Mouse (Mus musculus): Measurements from ENCODE around the gene Nat8l. TPM values are rescaled to one million over a fixed set of nuclear protein-coding genes. Genes with fewer than 3 reads are reported as not detected.
A peak's percentile ranks its signal among the peaks of the same experiment; 100 is the strongest.
"Not testable (repeated sequence)": the region's sequence is repeated elsewhere in the genome, so short reads cannot be mapped to it uniquely, and the experiment has no call there.

The Nat8l gene
- 4.3 and 4.7 TPM in 2 replicates for polyA plus RNA-seq (2015; fragmentation: Nextera tagmentation; extraction: Ambion mirVana)

- under 1% methylated on average over 82 of the region's 90 CpGs for WGBS
- peak within 1 kb of the TSS; percentile 76 for H3K4me2 ChIP-seq
- H3K27me3 ChIP-seq, result peaks cover 6% of the 10 kb centered on the region
- H3K4me3 ChIP-seq, result peak within 1 kb of the TSS; percentile 93
- peak within 1 kb of the TSS; percentile 94 for H3K9ac ChIP-seq
- H3K36me3 ChIP-seq, result peaks cover 5% of the 10 kb centered on the region
- H3K9me3 ChIP-seq, result no peaks in the 10 kb centered on the region
- H3K27ac ChIP-seq (replicated peaks), result peak within 1 kb of the TSS; percentile 97
- peak; percentile 89 for ATAC-seq (ENCODE audit: low read depth)
- peaks cover 45% of the 10 kb centered on the region for H3K4me1 ChIP-seq (replicated peaks)
These were observed at the start of gene Nat8l for GRCm38 (mm10) chr5:33995843-33996693. TSS of gene Nat8l (plus strand) at chr5:33995984.

GRCm38 (mm10) chr5:33947035-33947434 is 48.7 kb upstream of the Nat8l start:
- not testable (repeated sequence) for ATAC-seq (ENCODE audit: low read depth); H3K4me1 ChIP-seq (replicated peaks); H3K27me3 ChIP-seq; H3K4me3 ChIP-seq; H3K27ac ChIP-seq (replicated peaks); H3K4me2 ChIP-seq; H3K9ac ChIP-seq; H3K36me3 ChIP-seq
- H3K9me3 ChIP-seq, result peaks cover 14% of the 10 kb centered on the region
- 84% methylated on average over 16 of the region's 16 CpGs for WGBS

GRCm38 (mm10) chr5:33948314-33948713 is 47.5 kb upstream of the Nat8l start:
- no peak overlapping the region for H3K9ac ChIP-seq
- H3K4me1 ChIP-seq (replicated peaks), result no peaks in the 10 kb centered on the region
- ATAC-seq (ENCODE audit: low read depth), result no peak
- no peak overlapping the region for H3K27ac ChIP-seq (replicated peaks)
- H3K36me3 ChIP-seq, result peaks cover 5% of the 10 kb centered on the region; the same call in 1 of the 2 replicates
- peaks cover 11% of the 10 kb centered on the region for H3K9me3 ChIP-seq
- H3K27me3 ChIP-seq, result no peaks in the 10 kb centered on the region
- WGBS, result 50% methylated on average over 4 of the region's 4 CpGs
- H3K4me3 ChIP-seq, result no peak overlapping the region
- no peak overlapping the region for H3K4me2 ChIP-seq

- H3K9me3 ChIP-seq, result peaks cover 14% of the 10 kb centered on the region
- H3K4me3 ChIP-seq, result peak overlapping the region; percentile 24
- ATAC-seq (ENCODE audit: low read depth), result no peak
- H3K27me3 ChIP-seq, result no peaks in the 10 kb centered on the region
- WGBS, result 86% methylated on average over 17 of the region's 17 CpGs
- peak overlapping the region; percentile 22 for H3K4me2 ChIP-seq
- no peaks in the 10 kb centered on the region for H3K36me3 ChIP-seq
- H3K27ac ChIP-seq (replicated peaks), result no peak overlapping the region
- H3K9ac ChIP-seq, result no peak overlapping the region
- no peaks in the 10 kb centered on the region for H3K4me1 ChIP-seq (replicated peaks)
These were observed 42.2 kb upstream of the Nat8l start for GRCm38 (mm10) chr5:33953471-33954185.

- Histone ChIP-seq H3K9ac (no peak overlapping the region), H3K9me3 (peaks cover 18% of the 10 kb centered on the region), H3K4me3 (peak overlapping the region; percentile 24), H3K27ac (replicated peaks) (no peak overlapping the region), H3K4me1 (replicated peaks) (no peaks in the 10 kb centered on the region), H3K36me3 (no peaks in the 10 kb centered on the region), H3K4me2 (peak overlapping the region; percentile 22), H3K27me3 (no peaks in the 10 kb centered on the region)
- 38% methylated on average over 10 of the region's 10 CpGs for WGBS
- peak; percentile 80 for ATAC-seq (ENCODE audit: low read depth)
These were observed 41.4 kb upstream of the Nat8l start for GRCm38 (mm10) chr5:33954354-33954753.

- Histone ChIP-seq H3K4me1 (replicated peaks) (no peaks in the 10 kb centered on the region), H3K27me3 (no peaks in the 10 kb centered on the region), H3K4me2 (no peak overlapping the region), H3K9me3 (peaks cover 18% of the 10 kb centered on the region), H3K27ac (replicated peaks) (no peak overlapping the region), H3K4me3 (no peak overlapping the region), H3K36me3 (no peaks in the 10 kb centered on the region), H3K9ac (no peak overlapping the region)
- ATAC-seq (ENCODE audit: low read depth), result no peak
- 78% methylated on average over 4 of the region's 4 CpGs for WGBS
These were observed 39.9 kb upstream of the Nat8l start for GRCm38 (mm10) chr5:33955868-33956267.

- 81% methylated on average over 4 of the region's 4 CpGs for WGBS
- H3K36me3 ChIP-seq, result no peaks in the 10 kb centered on the region
These were observed 36.4 kb upstream of the Nat8l start for GRCm38 (mm10) chr5:33959382-33959781.

GRCm38 (mm10) chr5:33974736-33975135 is 21.0 kb upstream of the Nat8l start:
- no peak overlapping the region for H3K27ac ChIP-seq (replicated peaks)
- H3K9me3 ChIP-seq, result no peaks in the 10 kb centered on the region
- ATAC-seq (ENCODE audit: low read depth), result no peak
- WGBS, result 64% methylated on average over 2 of the region's 2 CpGs
- H3K4me3 ChIP-seq, result no peak overlapping the region
- no peaks in the 10 kb centered on the region; the same call in 1 of the 2 replicates for H3K36me3 ChIP-seq
- no peak overlapping the region for H3K9ac ChIP-seq
- H3K4me2 ChIP-seq, result no peak overlapping the region
- no peaks in the 10 kb centered on the region for H3K4me1 ChIP-seq (replicated peaks)
- no peaks in the 10 kb centered on the region for H3K27me3 ChIP-seq

More at GRCm38 (mm10) chr5:33959382-33959781, 36.4 kb upstream of the Nat8l start:
- H3K9ac ChIP-seq, result no peak overlapping the region
- no peaks in the 10 kb centered on the region for H3K4me1 ChIP-seq (replicated peaks)
- H3K9me3 ChIP-seq, result peaks cover 15% of the 10 kb centered on the region
- ATAC-seq (ENCODE audit: low read depth), result no peak
- H3K27me3 ChIP-seq, result no peaks in the 10 kb centered on the region
- no peak overlapping the region for H3K27ac ChIP-seq (replicated peaks)
- H3K4me3 ChIP-seq, result no peak overlapping the region
- no peak overlapping the region for H3K4me2 ChIP-seq

GRCm38 (mm10) chr5:33976267-33976666 is 19.5 kb upstream of the Nat8l start:
- no peak overlapping the region for H3K4me3 ChIP-seq
- WGBS, result 46% methylated on average over 3 of the region's 3 CpGs

GRCm38 (mm10) chr5:33982731-33983259 is 13.0 kb upstream of the Nat8l start:
- H3K9me3 ChIP-seq, result no peaks in the 10 kb centered on the region
- ATAC-seq (ENCODE audit: low read depth), result peak; percentile 65
- H3K27me3 ChIP-seq, result no peaks in the 10 kb centered on the region
- 5% methylated on average over 25 of the region's 26 CpGs for WGBS
- H3K4me3 ChIP-seq, result peak overlapping the region; percentile 92
- peak overlapping the region; percentile 97 for H3K9ac ChIP-seq
- H3K27ac ChIP-seq (replicated peaks), result peak overlapping the region; percentile 95
- H3K4me2 ChIP-seq, result peak overlapping the region; percentile 82
- H3K4me1 ChIP-seq (replicated peaks), result peaks cover 47% of the 10 kb centered on the region
- peaks cover 19% of the 10 kb centered on the region; the same call in 1 of the 2 replicates for H3K36me3 ChIP-seq

More at GRCm38 (mm10) chr5:33976267-33976666, 19.5 kb upstream of the Nat8l start:
- no peaks in the 10 kb centered on the region for H3K4me1 ChIP-seq (replicated peaks)
- H3K9ac ChIP-seq, result no peak overlapping the region
- H3K27ac ChIP-seq (replicated peaks), result no peak overlapping the region
- H3K27me3 ChIP-seq, result no peaks in the 10 kb centered on the region
- no peak for ATAC-seq (ENCODE audit: low read depth)
- H3K36me3 ChIP-seq, result peaks cover 5% of the 10 kb centered on the region; the same call in 1 of the 2 replicates
- no peak overlapping the region for H3K4me2 ChIP-seq
- no peaks in the 10 kb centered on the region for H3K9me3 ChIP-seq

GRCm38 (mm10) chr5:33983309-33984121 is 12.3 kb upstream of the Nat8l start, which contains the start of gene Gm1673:
TSS of gene Gm1673 (plus strand) at chr5:33983433.
- H3K4me3 ChIP-seq, result peak within 1 kb of the TSS; percentile 92
- no peaks in the 10 kb centered on the region for H3K27me3 ChIP-seq
- H3K9me3 ChIP-seq, result no peaks in the 10 kb centered on the region
- H3K9ac ChIP-seq, result peak within 1 kb of the TSS; percentile 97
- peaks cover 19% of the 10 kb centered on the region; the same call in 1 of the 2 replicates for H3K36me3 ChIP-seq
- H3K27ac ChIP-seq (replicated peaks), result peak within 1 kb of the TSS; percentile 95
- WGBS, result under 1% methylated on average over 88 of the region's 88 CpGs
- H3K4me1 ChIP-seq (replicated peaks), result peaks cover 47% of the 10 kb centered on the region
- peak within 1 kb of the TSS; percentile 82 for H3K4me2 ChIP-seq
- peak; percentile 92 for ATAC-seq (ENCODE audit: low read depth)
